Mouse (Mus musculus) frontal cortex, adult 2 months (tissue): Measurements from ENCODE around the gene Polq. TPM values are rescaled to one million over a fixed set of nuclear protein-coding genes. Genes with fewer than 3 reads are reported as not detected.

ENCODE experiments used
- DNase-seq, 2 experiments: peaks; one replicate each; pipeline ENCODE4 v3.0.0; 2022; ENCODE audit warnings: low spot score in 1 of 2; ENCODE audit errors: extremely low spot score in 1 of 2
- polyA plus RNA-seq: library from polyadenylated mRNA; depleted of rRNA; stranded (reverse); fragments of >200 nt; gene quantifications from 2 replicates; pipeline ENCODE4 v1.2.3, GENCODE M21; 2012; rRNA removed

The Polq gene
- 1.8 and 1.9 TPM in 2 replicates for polyA plus RNA-seq

DNA sequence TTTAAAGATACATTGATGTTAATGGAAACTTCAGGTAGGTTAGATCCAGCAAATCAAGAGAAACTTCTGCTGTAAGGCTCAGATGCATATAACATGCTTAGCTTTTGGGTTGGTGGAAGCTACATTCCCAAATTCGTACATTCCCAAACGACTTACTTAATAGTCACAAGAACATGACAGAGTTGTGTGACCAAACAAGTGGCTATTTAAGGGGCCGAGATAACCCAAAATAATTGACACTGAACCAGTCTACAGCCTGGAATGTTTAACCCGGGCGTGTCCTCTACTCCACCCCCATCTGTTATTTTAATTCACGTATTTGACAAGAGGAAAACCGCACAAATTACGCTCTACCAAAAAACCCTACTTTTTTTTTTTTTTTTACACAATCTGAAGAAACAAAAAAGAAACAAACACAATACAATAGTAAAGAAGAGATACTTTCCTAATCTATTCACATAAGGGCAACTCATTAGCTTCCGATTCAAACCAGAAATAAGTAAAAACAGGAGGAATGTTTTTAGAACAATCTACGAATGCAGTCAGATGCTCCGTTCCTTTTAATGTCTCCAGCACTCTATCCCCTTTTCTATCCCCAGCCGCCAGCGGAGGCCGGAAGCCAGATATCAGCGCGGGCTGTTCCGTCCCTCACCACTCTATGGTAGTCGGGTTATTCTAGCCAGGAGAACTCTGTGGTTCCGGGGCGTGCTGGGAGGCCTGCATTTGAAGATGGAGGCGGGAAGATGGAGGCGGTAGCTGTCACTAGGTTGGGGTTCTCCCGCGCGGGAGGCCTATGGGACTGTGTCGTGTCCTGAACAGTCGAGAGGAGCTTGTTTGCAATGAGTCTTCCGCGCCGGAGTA is at the start of gene Polq:
TSS of gene Polq (plus strand) at position 726 of the 861 bp plus-strand sequence.
- peak; percentile 87 to 98 for DNase-seq

DNA sequence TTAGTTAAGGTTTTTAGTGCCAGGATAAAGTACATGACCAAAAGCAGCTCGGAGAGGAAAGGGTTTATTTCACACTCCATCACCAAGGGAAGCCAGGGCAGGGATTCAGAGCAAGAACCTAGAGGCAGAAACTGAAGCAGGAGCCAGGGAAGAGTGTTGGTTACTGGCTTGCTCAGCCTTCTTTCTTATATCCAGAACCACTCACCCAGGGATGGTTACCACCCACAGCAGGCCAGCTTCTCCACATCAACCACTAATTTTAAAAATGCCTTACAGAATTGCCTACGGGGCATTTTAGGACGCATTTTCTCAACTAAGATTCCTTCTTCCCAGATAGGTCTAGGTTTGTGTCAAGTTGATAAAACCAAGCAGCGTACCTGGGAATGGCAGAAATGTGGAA is 48.2 kb upstream of the Polq start:
- peak in 1 of 2 experiments; percentile 16 for DNase-seq

DNA sequence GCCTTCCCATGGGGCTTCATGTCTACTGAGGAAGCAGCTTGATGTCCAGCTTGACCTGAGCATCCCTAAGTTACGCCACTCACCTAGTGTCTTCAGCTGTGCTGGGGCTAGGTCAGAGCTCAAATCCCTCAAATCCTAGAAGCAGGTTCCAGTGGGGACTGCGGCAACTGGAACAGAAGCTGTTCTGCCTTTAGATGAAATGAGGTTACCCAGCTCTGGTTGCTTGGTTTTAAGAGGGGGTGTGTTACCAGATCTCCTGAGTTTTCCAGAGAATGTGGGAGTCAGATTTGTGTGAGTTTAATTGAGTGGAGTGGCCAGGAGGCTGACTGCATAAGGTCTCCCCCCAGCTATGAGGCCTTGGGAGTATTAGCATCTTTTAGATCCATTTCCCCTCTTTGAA is 32.5 kb upstream of the Polq start:
- no peak for DNase-seq

DNA sequence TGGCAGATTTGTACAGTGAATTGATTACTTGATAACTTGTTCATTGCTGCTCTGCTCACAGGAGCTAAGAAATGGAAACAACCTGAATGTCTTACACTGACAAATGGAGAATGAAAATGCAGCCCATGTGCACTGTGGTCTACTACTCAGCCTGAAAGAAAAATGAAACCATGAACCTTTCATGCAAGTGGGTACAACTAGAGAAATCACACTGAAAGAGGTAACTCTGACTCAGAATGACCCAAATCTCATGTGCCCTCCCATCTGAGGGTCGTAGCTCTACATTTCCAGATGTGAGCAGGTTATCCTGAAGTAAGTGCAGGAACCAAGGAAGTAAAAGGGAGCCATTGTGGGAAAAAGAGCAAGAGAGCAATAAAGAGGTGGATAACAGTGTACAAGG is 27.8 kb upstream of the Polq start:
- no peak for DNase-seq

- DNase-seq: no peak
These were observed 25.9 kb upstream of the Polq start for GRCm38 (mm10) chr16:36985636-36986042.

DNA sequence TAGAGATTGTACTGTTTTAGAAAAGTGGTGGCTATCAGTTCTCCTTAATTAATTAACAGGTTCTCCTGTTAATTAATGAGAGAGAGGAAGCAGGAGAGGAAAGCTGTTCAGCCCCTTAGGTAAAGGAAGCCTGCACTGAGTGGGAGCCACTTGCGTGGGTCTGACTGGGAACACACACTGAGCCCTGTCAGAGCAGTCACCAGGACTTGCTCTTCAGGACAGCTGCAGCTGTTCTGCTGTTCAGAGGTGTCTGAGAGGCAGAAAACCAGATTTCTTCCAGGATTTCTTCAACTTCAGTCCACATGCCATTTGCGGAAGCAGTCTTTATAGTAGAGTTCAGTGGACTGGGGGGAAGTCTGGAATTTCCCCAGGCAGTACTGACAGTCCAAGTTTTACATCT is 24.2 kb upstream of the Polq start:
- no peak for DNase-seq

GRCm38 (mm10) chr16:36988066-36988465 is 23.5 kb upstream of the Polq start:
- DNase-seq: no peak

GRCm38 (mm10) chr16:36989493-36989892 is 22.1 kb upstream of the Polq start:
- DNase-seq: no peak

- no peak for DNase-seq
These were observed 21.5 kb upstream of the Polq start, which contains the start of gene Fbxo40 for GRCm38 (mm10) chr16:36989999-36990625. Gene Fbxo40 (minus strand): TSS chr16:36990467.

DNA sequence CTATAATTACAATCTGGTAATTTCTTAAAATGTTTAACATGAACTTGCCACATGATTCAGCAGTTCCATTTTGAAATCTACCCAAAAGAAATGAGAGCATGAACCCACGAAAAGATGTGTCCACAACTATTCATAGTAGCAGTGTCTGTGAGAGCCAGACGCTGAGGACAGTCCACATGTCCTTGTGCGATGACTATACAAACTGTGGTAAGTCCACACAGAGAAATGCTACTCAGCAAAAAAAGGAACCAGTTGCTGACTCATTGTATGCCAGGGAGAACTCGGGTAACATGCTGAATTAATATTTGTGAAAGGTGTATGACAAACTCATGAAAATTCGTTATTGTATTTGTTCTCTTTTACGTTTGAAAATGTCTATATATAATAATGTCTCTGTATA is 13.9 kb upstream of the Polq start:
- DNase-seq: no peak

DNA sequence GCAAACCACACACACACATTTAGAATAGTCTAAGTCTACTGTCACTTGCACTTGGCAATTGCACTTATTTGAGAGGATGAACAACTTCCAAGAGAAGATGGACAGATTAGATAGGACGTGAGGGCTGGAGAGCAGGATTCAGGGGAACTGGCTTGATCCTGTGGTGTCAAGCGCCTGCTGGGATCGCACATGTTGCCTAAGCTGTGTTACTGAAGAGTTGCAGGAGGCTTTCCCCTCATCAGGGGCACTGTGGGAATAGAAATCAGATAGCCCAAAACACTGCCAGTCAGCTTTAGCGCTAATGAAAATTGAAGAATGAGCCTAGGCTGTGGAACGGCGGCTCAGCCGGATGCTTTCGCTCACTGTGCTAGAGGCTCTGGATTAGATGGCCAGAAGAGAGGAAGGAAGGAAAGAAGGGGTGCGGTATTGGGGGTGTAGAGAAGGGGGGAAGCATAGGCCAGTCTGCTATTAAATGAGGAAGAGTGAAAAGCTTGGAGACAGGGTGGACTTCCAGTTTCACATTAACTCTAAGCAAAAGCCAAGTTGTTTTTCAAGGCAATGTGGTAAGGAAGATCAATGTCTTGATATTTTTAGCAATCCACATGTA is 12.1 kb upstream of the Polq start:
- DNase-seq: no peak

DNA sequence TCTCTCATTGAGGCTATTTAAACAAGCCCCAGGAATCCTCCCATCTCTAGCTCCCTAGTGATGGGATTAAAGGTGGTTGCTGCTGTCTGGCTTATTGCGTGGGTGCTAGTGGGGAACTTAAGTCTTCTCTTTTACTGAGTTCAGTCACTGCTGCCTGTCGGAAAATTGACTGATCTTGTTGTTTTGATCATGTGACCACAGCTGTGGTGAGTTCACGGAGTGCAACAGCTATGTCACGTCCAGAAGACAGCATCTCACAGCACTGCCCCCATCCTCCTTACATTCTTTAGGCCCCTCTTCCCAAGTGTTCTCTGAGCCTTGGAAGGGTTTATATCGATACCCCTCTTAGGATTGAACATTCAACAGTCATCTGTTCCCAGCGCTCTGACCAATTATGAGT is 2.3 kb upstream of the Polq start:
- DNase-seq: no peak

DNA sequence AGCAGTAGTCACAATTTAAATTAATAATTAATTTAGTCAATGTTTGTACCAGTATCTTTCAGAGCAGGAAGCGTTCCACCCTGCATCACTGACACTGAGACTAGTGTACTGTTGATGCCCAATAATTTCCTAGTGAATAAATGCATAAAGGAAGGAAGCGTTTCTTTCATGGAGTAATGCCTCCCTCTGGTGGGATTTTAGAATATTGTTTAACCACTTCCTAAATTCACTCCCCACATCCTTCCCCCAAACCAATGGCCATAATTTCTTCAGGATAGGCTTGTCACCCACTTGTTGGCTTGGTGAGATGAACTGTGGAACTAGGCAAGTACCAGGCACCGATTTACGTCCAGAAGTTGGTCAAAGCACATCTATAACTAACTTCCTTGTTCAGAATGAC is 1.2 kb upstream of the Polq start:
- peak in 1 of 2 experiments; percentile 80 for DNase-seq

DNA sequence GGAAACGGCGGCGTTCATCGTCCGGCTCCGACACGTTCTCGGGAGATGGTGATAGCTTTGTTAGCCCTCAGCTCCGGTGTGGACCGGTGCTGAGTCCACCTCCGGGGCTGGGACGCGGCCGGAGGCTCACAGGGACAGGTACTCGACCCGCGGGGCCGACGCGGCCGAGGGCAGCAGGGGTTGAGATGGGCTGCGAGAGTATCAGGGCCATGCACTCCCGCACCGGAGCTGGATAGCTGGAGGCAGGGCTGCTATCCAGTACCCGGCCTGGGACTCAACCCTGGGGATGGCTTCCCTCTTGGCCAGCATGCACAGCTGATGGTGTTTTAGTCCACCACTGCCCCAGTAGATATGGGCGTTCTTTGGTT is 320 bp downstream of the Polq start:
- DNase-seq: no peak

DNA sequence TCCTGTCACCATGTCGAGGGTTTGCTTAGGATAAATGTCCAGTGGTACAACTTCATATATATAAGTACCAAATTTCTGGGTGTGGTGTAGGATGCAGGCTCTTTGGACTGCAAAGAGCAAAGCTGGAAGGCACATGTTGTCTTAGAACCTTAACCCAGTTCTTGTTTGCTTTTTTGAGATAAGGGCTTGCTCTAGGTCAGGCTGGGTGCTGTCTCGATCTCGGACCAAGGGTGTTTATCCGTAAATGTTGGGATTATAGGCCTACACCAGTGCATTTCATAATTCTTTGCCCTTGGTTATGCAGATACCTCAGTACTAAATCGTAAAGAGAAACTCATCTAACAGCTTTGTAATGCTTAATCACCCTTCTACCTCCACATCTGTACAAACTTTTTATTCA is 750 bp downstream of the Polq start:
- no peak for DNase-seq

DNA sequence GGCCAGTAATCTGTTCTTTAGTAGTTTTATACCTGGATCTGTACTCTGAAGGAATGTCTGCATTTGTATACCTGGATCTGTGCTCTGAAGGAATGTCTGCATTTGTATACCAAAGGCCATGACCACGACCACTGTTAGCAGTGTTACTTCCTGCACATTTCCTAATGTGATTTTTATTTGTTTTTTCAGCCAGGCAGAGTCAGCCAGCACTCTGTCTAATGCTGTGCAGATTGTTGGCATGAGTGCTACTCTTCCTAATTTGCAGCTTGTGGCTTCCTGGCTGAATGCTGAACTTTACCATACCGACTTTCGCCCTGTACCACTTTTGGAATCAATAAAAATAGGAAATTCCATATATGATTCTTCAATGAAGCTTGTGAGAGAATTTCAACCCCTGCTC is 16.0 kb downstream of the Polq start:
- no peak for DNase-seq

GRCm38 (mm10) chr16:37031996-37032395 is 20.4 kb downstream of the Polq start:
- DNase-seq: no peak

- DNase-seq: no peak
These were observed 23.2 kb downstream of the Polq start for GRCm38 (mm10) chr16:37034751-37035150.

GRCm38 (mm10) chr16:37059631-37060030 is 48.0 kb downstream of the Polq start:
- DNase-seq: peak in 1 of 2 experiments; percentile 27

GRCm38 (mm10) chr16:37061261-37061660 is 49.7 kb downstream of the Polq start:
- no peak for DNase-seq

- no peak for DNase-seq
These were observed 60.8 kb downstream of the Polq start for GRCm38 (mm10) chr16:37072354-37072753.

DNA sequence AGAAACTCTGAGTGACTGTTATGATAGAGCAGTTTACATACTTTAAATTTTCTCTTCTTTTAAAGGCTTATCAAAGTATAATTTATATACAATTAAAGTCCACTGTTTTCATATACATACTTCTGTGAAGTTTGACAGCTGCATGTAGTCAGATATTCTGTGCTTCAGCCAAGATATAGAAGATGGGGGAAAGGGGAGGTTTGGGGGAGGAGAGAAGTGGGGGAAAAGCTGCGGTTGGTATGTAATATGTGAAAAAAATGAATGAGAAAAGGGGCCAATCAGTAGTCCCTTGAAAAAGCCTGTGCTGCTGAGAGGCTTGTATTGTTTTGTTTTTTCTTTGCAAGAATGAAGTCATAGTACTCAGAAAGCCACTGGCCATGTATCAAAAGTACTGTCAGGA is 78.1 kb downstream of the Polq start:
- DNase-seq: no peak
